Mouse (Mus musculus) ES-E14 (cell line): ENCODE data around the gene Eefsec.

Source experiments
- CHD2 ChIP-seq: IDR thresholded peaks from 2 replicates; pipeline ENCODE4 v1.6.1; 2014; ENCODE audit warnings: mild to moderate bottlenecking, low read depth, low read length, inconsistent platforms
- ZNF384 ChIP-seq: IDR thresholded peaks from 2 replicates; pipeline ENCODE4 v1.6.1; 2012; ENCODE audit warnings: low read depth, low read length, inconsistent platforms

DNA sequence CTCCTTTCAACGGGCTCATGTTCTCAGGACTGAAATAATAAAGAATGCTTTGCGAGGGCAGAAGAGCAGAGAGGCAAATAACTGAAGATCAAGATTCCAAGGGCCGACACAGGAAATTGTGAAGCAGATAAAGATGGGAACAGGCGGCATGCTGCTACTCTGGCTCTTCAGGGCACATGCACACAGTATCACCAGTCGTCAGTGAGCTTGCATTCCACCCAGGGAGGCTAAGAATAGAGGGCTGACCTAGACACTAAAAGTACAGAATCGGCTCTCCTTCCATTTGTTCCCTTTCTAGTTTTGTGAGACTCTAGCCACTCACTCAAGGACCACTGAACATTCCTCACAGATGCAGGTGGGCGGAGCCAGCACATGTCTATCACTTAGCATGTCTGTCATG lies 145.1 kb downstream of the Eefsec start:
- no peak for TF ChIP-seq CHD2
- no peak for TF ChIP-seq ZNF384
